Mouse (Mus musculus): Measurements from ENCODE around the gene Dand5. TPM values are rescaled to one million over a fixed set of nuclear protein-coding genes. Genes with fewer than 3 reads are reported as not detected.

Gene Dand5
- polyA plus RNA-seq, 1 experiment: 2.1 TPM

GRCm38 (mm10) chr8:84815547-84815946, 7.1 kb downstream of the Dand5 start:
- Histone ChIP-seq H3K4me1 (ENCODE audit: control insufficient read depth, insufficient read depth, insufficient read length, low read length) (no peaks in the 10 kb centered on the region; the same call in 1 of the 2 replicates), H3K36me3 (ENCODE audit: control insufficient read depth, insufficient read depth, low read length) (no peaks in the 10 kb centered on the region), H3K27me3 (ENCODE audit: control insufficient read depth, insufficient read depth, low read length) (peaks cover 5% of the 10 kb centered on the region; the same call in 1 of the 2 replicates), H3K27ac (ENCODE audit: insufficient read depth, low read depth, low read length) (no peak overlapping the region), H3K4me3 (ENCODE audit: low read depth, low read length) (no peak overlapping the region)
- TF ChIP-seq CTCF (IDR thresholded peaks at IDR 0.05; ENCODE audit: extremely low read depth, insufficient read length, insufficient replicate concordance, low read depth, low read length) (peak; percentile 92; the same call in 1 of the 2 replicates), POLR2A (IDR thresholded peaks at IDR 0.05; ENCODE audit: low read depth, low read length) (no peak)
- WGBS: 14% methylated on average over 9 of the region's 9 CpGs

- H3K4me1 ChIP-seq (ENCODE audit: control insufficient read depth, insufficient read depth, insufficient read length, low read length): no peaks in the 10 kb centered on the region; the same call in 1 of the 2 replicates
- 33% methylated on average over 19 of the region's 19 CpGs for WGBS
- no peak overlapping the region for H3K27ac ChIP-seq (ENCODE audit: insufficient read depth, low read depth, low read length)
- peaks cover 5% of the 10 kb centered on the region; the same call in 1 of the 2 replicates for H3K27me3 ChIP-seq (ENCODE audit: control insufficient read depth, insufficient read depth, low read length)
- TF ChIP-seq CTCF (IDR thresholded peaks at IDR 0.05; ENCODE audit: extremely low read depth, insufficient read length, insufficient replicate concordance, low read depth, low read length) (no peak), POLR2A (IDR thresholded peaks at IDR 0.05; ENCODE audit: low read depth, low read length) (no peak)
- no peaks in the 10 kb centered on the region for H3K36me3 ChIP-seq (ENCODE audit: control insufficient read depth, insufficient read depth, low read length)
- no peak overlapping the region for H3K4me3 ChIP-seq (ENCODE audit: low read depth, low read length)
Observed at GRCm38 (mm10) chr8:84814555-84815441, 7.8 kb downstream of the Dand5 start.

- Histone ChIP-seq H3K27me3 (ENCODE audit: control insufficient read depth, insufficient read depth, low read length) (peaks cover 5% of the 10 kb centered on the region; the same call in 1 of the 2 replicates), H3K27ac (ENCODE audit: insufficient read depth, low read depth, low read length) (no peak overlapping the region), H3K36me3 (ENCODE audit: control insufficient read depth, insufficient read depth, low read length) (no peaks in the 10 kb centered on the region), H3K4me3 (ENCODE audit: low read depth, low read length) (no peak overlapping the region), H3K4me1 (ENCODE audit: control insufficient read depth, insufficient read depth, insufficient read length, low read length) (no peaks in the 10 kb centered on the region; the same call in 1 of the 2 replicates)
- TF ChIP-seq POLR2A (IDR thresholded peaks at IDR 0.05; ENCODE audit: low read depth, low read length) (no peak), CTCF (IDR thresholded peaks at IDR 0.05; ENCODE audit: extremely low read depth, insufficient read length, insufficient replicate concordance, low read depth, low read length) (no peak)
- WGBS: 83% methylated on average over 11 of the region's 11 CpGs
Observed at GRCm38 (mm10) chr8:84814240-84814554, 8.4 kb downstream of the Dand5 start.

- Histone ChIP-seq H3K27ac (ENCODE audit: insufficient read depth, low read depth, low read length) (no peak overlapping the region), H3K4me3 (ENCODE audit: low read depth, low read length) (no peak overlapping the region), H3K4me1 (ENCODE audit: control insufficient read depth, insufficient read depth, insufficient read length, low read length) (no peaks in the 10 kb centered on the region; the same call in 1 of the 2 replicates), H3K27me3 (ENCODE audit: control insufficient read depth, insufficient read depth, low read length) (peaks cover 5% of the 10 kb centered on the region; the same call in 1 of the 2 replicates), H3K36me3 (ENCODE audit: control insufficient read depth, insufficient read depth, low read length) (no peaks in the 10 kb centered on the region)
- TF ChIP-seq CTCF (IDR thresholded peaks at IDR 0.05; ENCODE audit: extremely low read depth, insufficient read length, insufficient replicate concordance, low read depth, low read length) (no peak), POLR2A (IDR thresholded peaks at IDR 0.05; ENCODE audit: low read depth, low read length) (no peak)
- 67% methylated on average over 3 of the region's 3 CpGs for WGBS
Observed at GRCm38 (mm10) chr8:84813830-84814229, 8.8 kb downstream of the Dand5 start.

- WGBS: 3% methylated on average over 5 of the region's 5 CpGs
- TF ChIP-seq POLR2A (IDR thresholded peaks at IDR 0.05; ENCODE audit: low read depth, low read length): no peak
- peak; percentile 79; the same call in 1 of the 2 replicates for TF ChIP-seq CTCF (IDR thresholded peaks at IDR 0.05; ENCODE audit: extremely low read depth, insufficient read length, insufficient replicate concordance, low read depth, low read length)
Observed at GRCm38 (mm10) chr8:84813059-84813458, 9.6 kb downstream of the Dand5 start.

GRCm38 (mm10) chr8:84811303-84811702, 11.3 kb downstream of the Dand5 start:
- peaks cover 5% of the 10 kb centered on the region; the same call in 1 of the 2 replicates for H3K27me3 ChIP-seq (ENCODE audit: control insufficient read depth, insufficient read depth, low read length)
- no peaks in the 10 kb centered on the region; the same call in 1 of the 2 replicates for H3K4me1 ChIP-seq (ENCODE audit: control insufficient read depth, insufficient read depth, insufficient read length, low read length)
- TF ChIP-seq CTCF (IDR thresholded peaks at IDR 0.05; ENCODE audit: extremely low read depth, insufficient read length, insufficient replicate concordance, low read depth, low read length) (no peak), POLR2A (IDR thresholded peaks at IDR 0.05; ENCODE audit: low read depth, low read length) (no peak)
- peak overlapping the region; percentile 39; the same call in 1 of the 2 replicates for H3K4me3 ChIP-seq (ENCODE audit: low read depth, low read length)
- H3K27ac ChIP-seq (ENCODE audit: insufficient read depth, low read depth, low read length): no peak overlapping the region
- 25% methylated on average over 10 of the region's 10 CpGs for WGBS
- no peaks in the 10 kb centered on the region for H3K36me3 ChIP-seq (ENCODE audit: control insufficient read depth, insufficient read depth, low read length)

More at GRCm38 (mm10) chr8:84813059-84813458, 9.6 kb downstream of the Dand5 start:
- Histone ChIP-seq H3K4me3 (ENCODE audit: low read depth, low read length) (no peak overlapping the region), H3K27ac (ENCODE audit: insufficient read depth, low read depth, low read length) (no peak overlapping the region), H3K27me3 (ENCODE audit: control insufficient read depth, insufficient read depth, low read length) (peaks cover 5% of the 10 kb centered on the region; the same call in 1 of the 2 replicates), H3K4me1 (ENCODE audit: control insufficient read depth, insufficient read depth, insufficient read length, low read length) (no peaks in the 10 kb centered on the region; the same call in 1 of the 2 replicates), H3K36me3 (ENCODE audit: control insufficient read depth, insufficient read depth, low read length) (no peaks in the 10 kb centered on the region)

- no peaks in the 10 kb centered on the region for H3K36me3 ChIP-seq (ENCODE audit: control insufficient read depth, insufficient read depth, low read length)
- H3K4me1 ChIP-seq (ENCODE audit: control insufficient read depth, insufficient read depth, insufficient read length, low read length): no peaks in the 10 kb centered on the region; the same call in 1 of the 2 replicates
- H3K4me3 ChIP-seq (ENCODE audit: low read depth, low read length): peak overlapping the region; percentile 39
- TF ChIP-seq POLR2A (IDR thresholded peaks at IDR 0.05; ENCODE audit: low read depth, low read length) (no peak), CTCF (IDR thresholded peaks at IDR 0.05; ENCODE audit: extremely low read depth, insufficient read length, insufficient replicate concordance, low read depth, low read length) (peak; percentile 70; the same call in 1 of the 2 replicates)
- WGBS: under 1% methylated on average over 32 of the region's 32 CpGs
- peaks cover 5% of the 10 kb centered on the region; the same call in 1 of the 2 replicates for H3K27me3 ChIP-seq (ENCODE audit: control insufficient read depth, insufficient read depth, low read length)
- no peak overlapping the region for H3K27ac ChIP-seq (ENCODE audit: insufficient read depth, low read depth, low read length)
Observed at GRCm38 (mm10) chr8:84810896-84811295, 11.7 kb downstream of the Dand5 start.

Data from small intestine, adult 2 months (tissue).